Mouse (Mus musculus) olfactory bulb, adult 2 months (tissue): ENCODE results near the gene Large1.

Experiments
- CTCF ChIP-seq: fragments of 200-500 bp; IDR thresholded peaks from 2 replicates; pipeline ENCODE4 v1.5.1; 2012; ENCODE audit warnings: low read depth, mild to moderate bottlenecking, low read length, moderate library complexity; ENCODE audit not compliant: insufficient read depth
- POLR2A ChIP-seq: fragments of 200-500 bp; IDR thresholded peaks from 2 replicates; pipeline ENCODE4 v1.6.1; 2012; ENCODE audit warnings: mild to moderate bottlenecking, low read depth, low read length, moderate library complexity; ENCODE audit not compliant: insufficient read depth

DNA sequence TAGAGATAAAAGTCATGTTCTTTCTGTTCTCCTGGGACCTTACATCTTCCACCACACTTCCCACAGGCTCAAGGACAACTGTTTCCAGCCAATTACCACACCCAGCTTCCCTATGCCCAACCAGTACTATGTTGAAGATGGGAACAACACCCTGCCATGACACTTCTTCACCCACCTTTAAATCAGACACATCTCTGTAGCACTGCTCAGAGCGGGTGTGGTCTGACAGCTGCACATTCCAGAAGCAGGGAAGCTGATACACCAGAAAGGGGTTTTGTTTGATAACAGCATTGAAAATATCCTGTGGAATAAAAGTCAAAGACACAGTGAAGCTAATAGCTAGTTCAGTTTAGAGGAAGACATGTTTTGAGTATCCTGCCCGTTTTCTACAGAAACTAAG is 470.3 kb downstream of the Large1 start:
- TF ChIP-seq POLR2A: no peak
- TF ChIP-seq CTCF: no peak
